Mouse (Mus musculus) lung, embryonic 14.5 days (tissue): ENCODE data around the gene Hoga1. TPM values are rescaled to one million over a fixed set of nuclear protein-coding genes. Genes with fewer than 3 reads are reported as not detected.
A peak's percentile ranks its signal among the peaks of the same experiment; 100 is the strongest.

Experiments
- ATAC-seq: fragments of 200-750 bp; cut with Nextera tagmentation; 2 replicates; pipeline ENCODE4 v1.8.0; 2017; ENCODE audit warnings: mild to moderate bottlenecking, moderate TSS enrichment, moderate library complexity; ENCODE audit not compliant: insufficient read depth
- DNase-seq: peaks from one replicate; pipeline ENCODE4 v3.0.0-alpha.2; 2015
- H3K27ac ChIP-seq: fragments of 300-500 bp; sonication (generic); 2 replicates; pipeline ENCODE4 v1.5.1; 2014; ENCODE audit warnings: low read depth, mild to moderate bottlenecking, moderate library complexity
- H3K27me3 ChIP-seq: fragments of 300-500 bp; sonication (generic); 2 replicates; pipeline ENCODE4 v1.6.1; 2014; ENCODE audit warnings: low read length, control low read depth; ENCODE audit not compliant: insufficient read depth
- H3K36me3 ChIP-seq: fragments of 300-500 bp; sonication (generic); 2 replicates; pipeline ENCODE4 v1.6.1; 2014; ENCODE audit warnings: control low read depth; ENCODE audit not compliant: insufficient read depth
- H3K4me1 ChIP-seq: fragments of 300-500 bp; sonication (generic); 2 replicates; pipeline ENCODE4 v1.6.1; 2014; ENCODE audit warnings: antibody characterized with exemption, control low read depth; ENCODE audit not compliant: insufficient read depth
- H3K4me2 ChIP-seq: fragments of 300-500 bp; sonication (generic); 2 replicates; pipeline ENCODE4 v1.6.1; 2014; ENCODE audit warnings: mild to moderate bottlenecking
- H3K4me3 ChIP-seq: fragments of 300-500 bp; sonication (generic); 2 replicates; pipeline ENCODE4 v1.5.1; 2014; ENCODE audit warnings: low read depth, low read length
- H3K9ac ChIP-seq: fragments of 300-500 bp; sonication (generic); 2 replicates; pipeline ENCODE4 v1.6.1; 2014
- H3K9me3 ChIP-seq: fragments of 300-500 bp; sonication (generic); 2 replicates; pipeline ENCODE4 v1.6.1; 2016; ENCODE audit warnings: low read depth, low read length, control low read depth
- CTCF ChIP-seq: IDR thresholded peaks from 2 replicates; pipeline ENCODE4 v1.5.1; 2016; ENCODE audit warnings: antibody characterized with exemption, low read depth
- WGBS: fragments of 180-500 bp; shearing (Covaris S2); extraction: QIAGEN DNeasy Blood & Tissue Kit; methylation state at CpG from one replicate; pipeline ENCODE4 v1.1.7; 2014; 5-methylcytosine and 5-hydroxymethylcytosine counted together
- polyA plus RNA-seq: library from polyadenylated mRNA; unstranded; fragments of >200 nt; fragmentation: Nextera tagmentation; extraction: Ambion mirVana; gene quantifications from 2 replicates; pipeline ENCODE4 v1.2.1, GENCODE M21; 2014

Gene Hoga1
- polyA plus RNA-seq, 1 experiment from 2014 or later: 1.2 TPM

GRCm38 (mm10) chr19:42035456-42036248 lies 9.8 kb upstream of the Hoga1 start, which contains the start of gene Ankrd2:
Gene Ankrd2 (plus strand): TSS chr19:42036000.
- 59% methylated on average over 19 of the region's 19 CpGs for WGBS
- H3K4me1 ChIP-seq: no peaks in the 10 kb centered on the region
- ATAC-seq (peak; percentile 78), DNase-seq (peak; percentile 92)
- H3K9me3 ChIP-seq: no peaks in the 10 kb centered on the region
- H3K27ac ChIP-seq: no peak within 1 kb of the TSS
- H3K36me3 ChIP-seq: no peaks in the 10 kb centered on the region
- H3K4me2 ChIP-seq: no peak within 1 kb of the TSS
- no peaks in the 10 kb centered on the region for H3K27me3 ChIP-seq
- no peak within 1 kb of the TSS for H3K9ac ChIP-seq
- no peak within 1 kb of the TSS for H3K4me3 ChIP-seq
- peak; percentile 95 for TF ChIP-seq CTCF

GRCm38 (mm10) chr19:42036357-42036756 lies 9.1 kb upstream of the Hoga1 start:
- Histone ChIP-seq H3K4me3 (no peak overlapping the region), H3K27ac (no peak overlapping the region), H3K9ac (no peak overlapping the region), H3K36me3 (no peaks in the 10 kb centered on the region), H3K27me3 (no peaks in the 10 kb centered on the region), H3K4me1 (no peaks in the 10 kb centered on the region), H3K4me2 (no peak overlapping the region), H3K9me3 (no peaks in the 10 kb centered on the region)
- 79% methylated on average over 3 of the region's 3 CpGs for WGBS
- ATAC-seq: no peak
- no peak for TF ChIP-seq CTCF
- DNase-seq: no peak

GRCm38 (mm10) chr19:42037167-42037702 lies 8.2 kb upstream of the Hoga1 start:
- H3K4me2 ChIP-seq: no peak overlapping the region
- DNase-seq (no peak), ATAC-seq (no peak)
- WGBS: 49% methylated on average over 11 of the region's 11 CpGs
- no peaks in the 10 kb centered on the region for H3K9me3 ChIP-seq
- H3K4me1 ChIP-seq: no peaks in the 10 kb centered on the region
- no peak overlapping the region for H3K9ac ChIP-seq
- TF ChIP-seq CTCF: no peak
- no peaks in the 10 kb centered on the region for H3K27me3 ChIP-seq
- no peaks in the 10 kb centered on the region for H3K36me3 ChIP-seq
- no peak overlapping the region for H3K4me3 ChIP-seq
- no peak overlapping the region for H3K27ac ChIP-seq

- no peak for TF ChIP-seq CTCF
- no peak overlapping the region for H3K4me3 ChIP-seq
- DNase-seq: no peak
- no peaks in the 10 kb centered on the region for H3K4me1 ChIP-seq
- no peaks in the 10 kb centered on the region for H3K27me3 ChIP-seq
- ATAC-seq: no peak
- H3K9me3 ChIP-seq: no peaks in the 10 kb centered on the region
- H3K27ac ChIP-seq: no peak overlapping the region
- no peak overlapping the region for H3K4me2 ChIP-seq
- WGBS: 86% methylated on average over 12 of the region's 12 CpGs
- no peak overlapping the region for H3K9ac ChIP-seq
- no peaks in the 10 kb centered on the region for H3K36me3 ChIP-seq
Observed at GRCm38 (mm10) chr19:42038310-42038709, 7.1 kb upstream of the Hoga1 start.

GRCm38 (mm10) chr19:42043988-42044387 lies 1.4 kb upstream of the Hoga1 start:
- no peak overlapping the region for H3K4me3 ChIP-seq
- TF ChIP-seq CTCF: no peak
- no peak overlapping the region for H3K4me2 ChIP-seq
- no peaks in the 10 kb centered on the region for H3K9me3 ChIP-seq
- H3K27ac ChIP-seq: no peak overlapping the region
- H3K27me3 ChIP-seq: no peaks in the 10 kb centered on the region
- ATAC-seq (no peak), DNase-seq (no peak)
- H3K9ac ChIP-seq: no peak overlapping the region
- no peaks in the 10 kb centered on the region for H3K4me1 ChIP-seq
- no peaks in the 10 kb centered on the region for H3K36me3 ChIP-seq
- 95% methylated on average over 6 of the region's 6 CpGs for WGBS

- DNase-seq: no peak
- Histone ChIP-seq H3K36me3 (no peaks in the 10 kb centered on the region), H3K4me1 (no peaks in the 10 kb centered on the region), H3K9ac (no peak overlapping the region), H3K4me2 (no peak overlapping the region), H3K27ac (no peak overlapping the region), H3K27me3 (no peaks in the 10 kb centered on the region), H3K9me3 (no peaks in the 10 kb centered on the region), H3K4me3 (no peak overlapping the region)
- no peak for ATAC-seq
- WGBS: 77% methylated on average over 1 of the region's 1 CpGs
- TF ChIP-seq CTCF: no peak
Observed at GRCm38 (mm10) chr19:42050251-42050650, 4.8 kb downstream of the Hoga1 start.

- WGBS: 84% methylated on average over 3 of the region's 3 CpGs
- Histone ChIP-seq H3K4me1 (no peaks in the 10 kb centered on the region), H3K27me3 (no peaks in the 10 kb centered on the region), H3K36me3 (no peaks in the 10 kb centered on the region), H3K9ac (no peak overlapping the region), H3K4me2 (no peak overlapping the region), H3K4me3 (no peak overlapping the region), H3K27ac (no peak overlapping the region), H3K9me3 (no peaks in the 10 kb centered on the region)
- TF ChIP-seq CTCF: no peak
- no peak for ATAC-seq
- no peak for DNase-seq
Observed at GRCm38 (mm10) chr19:42051351-42051750, 5.9 kb downstream of the Hoga1 start.
